Mouse (Mus musculus) MEL (cell line): ENCODE measurements at regions not wholly inside any gene's neighbourhood (a gene's known extent, or its start where the extent isn't known, plus 50 kb on each side); places are given as distances from the start of the nearest gene placed in this dataset.

Experiments
- CTCF ChIP-seq, 3 experiments: IDR thresholded peaks in 2 of 3; conservative IDR thresholded peaks in 1 of 3; 2 replicates each; pipeline ENCODE4 v1.5.1; 2011 to 2012; ENCODE audit warnings: low read length in 3 of 3, low read depth in 2 of 3, mild to moderate bottlenecking in 2 of 3, improper control_type of control experiment in 1 of 3, inconsistent platforms in 1 of 3, mixed read lengths in 1 of 3, moderate library complexity in 1 of 3; ENCODE audit not compliant: control insufficient read depth in 1 of 3, insufficient read depth in 1 of 3, poor library complexity in 1 of 3, severe bottlenecking in 1 of 3
- EP300 ChIP-seq, 2 experiments: IDR thresholded peaks; 2 replicates each; pipeline ENCODE4 v1.6.1; 2011; ENCODE audit warnings: improper control_type of control experiment in 2 of 2, low read length in 2 of 2, low read depth in 1 of 2, mild to moderate bottlenecking in 1 of 2
- GATA1 ChIP-seq: IDR thresholded peaks from 2 replicates; pipeline ENCODE4 v1.6.1; 2011; ENCODE audit warnings: low read depth, low read length, improper control_type of control experiment
- MAX ChIP-seq: IDR thresholded peaks from 2 replicates; pipeline ENCODE4 v1.6.1; 2011; ENCODE audit warnings: low read length, improper control_type of control experiment
- POLR2A ChIP-seq, 2 experiments: IDR thresholded peaks; 2 replicates each; pipeline ENCODE4 v1.6.1; 2011 to 2012; ENCODE audit warnings: low read length in 2 of 2, mild to moderate bottlenecking in 2 of 2, control low read depth in 1 of 2, improper control_type of control experiment in 1 of 2, low read depth in 1 of 2, moderate library complexity in 1 of 2; ENCODE audit not compliant: control insufficient read depth in 1 of 2, insufficient read depth in 1 of 2, poor library complexity in 1 of 2
- SIN3A ChIP-seq: IDR thresholded peaks from 2 replicates; pipeline ENCODE4 v1.6.1; 2012; ENCODE audit warnings: low read length, improper control_type of control experiment, inconsistent platforms
- TAL1 ChIP-seq: IDR thresholded peaks from 2 replicates; pipeline ENCODE4 v1.6.1; 2012; ENCODE audit warnings: mild to moderate bottlenecking, inconsistent platforms, low read length, moderate library complexity, mixed read lengths
- TCF12 ChIP-seq: IDR thresholded peaks from 2 replicates; pipeline ENCODE4 v1.6.1; 2014; ENCODE audit warnings: low read depth, mild to moderate bottlenecking, inconsistent platforms, low read length, improper control_type of control experiment, moderate library complexity

GRCm38 (mm10) chr3:20543991-20544390, 177.0 kb upstream of the Agtr1b start:
- TF ChIP-seq TAL1 (no peak), CTCF (IDR thresholded peaks at IDR 0.05 in 2 of 3, conservative IDR thresholded peaks at IDR 0.05 in 1 of 3; ENCODE audit: control insufficient read depth in 1 of 3, insufficient read depth in 1 of 3, low read depth in 2 of 3, low read length in 3 of 3, poor library complexity in 1 of 3, severe bottlenecking in 1 of 3) (no peak), TCF12 (no peak), EP300 (IDR thresholded peaks at IDR 0.05; ENCODE audit: low read depth in 1 of 2, low read length in 2 of 2) (no peak), POLR2A (IDR thresholded peaks at IDR 0.05; ENCODE audit: control insufficient read depth in 1 of 2, insufficient read depth in 1 of 2, low read depth in 1 of 2, low read length in 2 of 2, poor library complexity in 1 of 2) (no peak), GATA1 (no peak), MAX (no peak), SIN3A (no peak)
